Mouse (Mus musculus): Measurements from ENCODE around the gene Rnf182. TPM values are rescaled to one million over a fixed set of nuclear protein-coding genes. Genes with fewer than 3 reads are reported as not detected.

Rnf182 gene
- polyA plus RNA-seq, 1 experiment from 2014 or later = not detected

DNA sequence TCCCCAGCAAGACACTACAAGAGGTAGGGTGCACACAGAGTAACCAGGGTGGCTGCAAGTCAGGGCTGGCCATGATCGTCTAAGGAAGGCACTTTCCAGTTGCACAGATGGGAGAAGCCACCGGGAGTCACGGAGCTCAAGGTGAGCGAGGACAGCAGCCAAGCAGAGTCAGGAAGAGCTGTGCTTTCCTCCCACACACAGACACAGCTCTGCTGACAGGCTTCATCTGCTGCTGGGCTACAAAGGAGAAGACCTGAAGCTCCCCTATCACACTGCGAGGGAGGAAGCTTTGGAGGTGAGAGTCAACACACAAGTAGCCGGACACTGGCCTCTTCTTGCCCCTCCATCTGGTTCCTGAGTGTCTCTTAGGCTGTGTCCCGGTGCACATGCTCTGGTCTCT is 83.0 kb downstream of the Rnf182 start:
- H3K79me2 ChIP-seq (ENCODE audit: inconsistent target) = no peaks in the 10 kb centered on the region
- no peak overlapping the region for H3K27ac ChIP-seq
- no peak overlapping the region for H3K4me3 ChIP-seq (ENCODE audit: inconsistent target)
- 88% methylated on average over 7 of the region's 7 CpGs for WGBS (ENCODE audit: missing documents)
- no peaks in the 10 kb centered on the region for H3K36me3 ChIP-seq (ENCODE audit: inconsistent target)

DNA sequence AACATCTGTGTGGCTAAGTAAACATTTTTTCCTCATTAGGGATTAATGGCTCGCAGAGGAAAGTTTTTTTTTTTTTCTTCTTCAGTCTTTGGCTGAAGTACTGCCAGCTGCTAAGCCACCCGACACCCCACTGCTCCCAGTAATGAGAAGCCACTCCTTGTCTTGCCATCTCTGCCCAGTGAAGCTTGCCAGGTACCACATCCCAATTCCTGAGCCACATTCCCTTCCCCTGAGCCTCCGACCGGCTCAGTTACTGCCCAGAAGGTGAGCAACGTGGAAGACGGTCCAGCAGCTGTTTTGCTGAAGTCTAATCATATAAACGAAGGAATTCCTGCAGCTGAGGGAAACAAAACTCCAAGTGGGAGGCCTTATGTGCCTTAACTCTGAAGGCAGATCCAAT is 88.0 kb downstream of the Rnf182 start:
- Histone ChIP-seq H3K4me3 (ENCODE audit: inconsistent target) (no peak overlapping the region), H3K36me3 (ENCODE audit: inconsistent target) (no peaks in the 10 kb centered on the region), H3K27ac (no peak overlapping the region), H3K79me2 (ENCODE audit: inconsistent target) (no peaks in the 10 kb centered on the region)
- WGBS (ENCODE audit: missing documents) = 86% methylated on average over 7 of the region's 7 CpGs

DNA sequence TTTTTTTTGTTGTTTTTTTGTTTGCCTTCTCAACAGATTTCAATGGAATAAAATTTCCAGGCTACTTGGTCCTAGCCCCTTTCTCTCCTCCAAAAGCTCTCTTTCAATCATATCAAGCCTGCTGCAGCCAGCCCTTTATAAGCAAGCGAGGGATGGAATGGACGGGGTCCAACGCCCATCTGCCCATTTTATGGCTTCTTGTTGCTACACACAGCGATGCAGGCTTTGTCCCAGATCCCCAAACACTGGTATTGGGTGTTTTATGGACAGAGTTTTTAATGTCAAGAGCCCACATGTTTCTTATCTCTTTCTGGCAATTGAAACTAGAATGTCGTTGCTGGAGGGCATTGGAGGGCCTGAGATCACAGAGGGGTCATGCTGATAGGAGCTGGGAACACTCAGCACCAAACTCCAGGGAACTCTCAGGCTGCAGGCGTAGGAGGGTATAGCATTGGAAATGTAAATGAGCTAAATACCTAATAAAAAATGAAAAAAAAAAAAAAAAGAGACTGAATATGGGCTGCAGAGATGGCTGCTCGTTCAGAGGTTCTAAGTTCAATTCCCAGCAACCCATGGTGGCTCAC is 89.1 kb downstream of the Rnf182 start:
- Histone ChIP-seq H3K27ac (no peak overlapping the region), H3K4me3 (ENCODE audit: inconsistent target) (no peak overlapping the region)

DNA sequence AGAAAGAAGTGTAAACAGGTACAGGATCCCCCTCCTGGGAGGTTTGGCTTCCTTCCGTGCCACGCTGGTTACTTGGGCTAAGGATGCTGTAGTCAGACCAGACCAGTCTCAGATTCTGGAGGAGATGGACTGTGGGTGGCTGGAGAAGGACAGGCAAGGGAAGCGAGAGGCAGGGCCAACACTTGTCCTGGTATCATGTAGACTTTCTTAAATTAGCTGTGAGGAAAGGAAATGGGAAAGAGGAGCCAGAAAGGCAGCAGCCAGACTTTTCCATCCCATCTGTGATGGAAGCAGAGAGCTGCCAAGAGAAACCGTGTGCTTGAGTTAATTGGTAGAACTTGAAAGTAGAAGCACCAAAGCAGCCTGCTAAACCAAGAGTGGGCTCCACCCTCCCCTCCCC is 90.9 kb downstream of the Rnf182 start:
- no peaks in the 10 kb centered on the region for H3K79me2 ChIP-seq (ENCODE audit: inconsistent target)
- 93% methylated on average over 3 of the region's 4 CpGs for WGBS (ENCODE audit: missing documents)
- no peaks in the 10 kb centered on the region for H3K36me3 ChIP-seq (ENCODE audit: inconsistent target)
- no peak overlapping the region for H3K27ac ChIP-seq
- no peak overlapping the region for H3K4me3 ChIP-seq (ENCODE audit: inconsistent target)

More for the DNA sequence above, 89.1 kb downstream of the Rnf182 start:
- H3K79me2 ChIP-seq (ENCODE audit: inconsistent target) = no peaks in the 10 kb centered on the region
- no peaks in the 10 kb centered on the region for H3K36me3 ChIP-seq (ENCODE audit: inconsistent target)
- WGBS (ENCODE audit: missing documents) = 87% methylated on average over 7 of the region's 7 CpGs

DNA sequence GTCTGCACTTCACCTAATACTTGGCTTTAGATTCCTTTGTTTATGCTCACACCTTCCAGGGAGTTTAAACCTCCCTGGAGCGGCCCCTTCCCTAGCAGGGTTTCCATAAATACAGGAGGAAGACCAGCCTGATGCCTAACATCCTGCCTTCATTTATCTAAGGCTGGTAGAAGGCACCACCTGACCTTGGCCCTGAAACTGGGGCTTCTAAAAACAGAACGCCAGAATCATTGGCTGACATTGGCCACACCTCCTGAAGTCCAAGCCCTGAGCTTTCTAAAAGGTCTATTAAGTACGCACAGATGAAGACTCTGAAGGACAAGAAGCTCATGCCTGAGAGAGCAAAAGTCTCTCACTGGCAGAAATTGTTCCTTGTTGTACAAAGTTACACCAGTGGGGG is 94.0 kb downstream of the Rnf182 start:
- 91% methylated on average over 3 of the region's 3 CpGs for WGBS (ENCODE audit: missing documents)
- no peaks in the 10 kb centered on the region for H3K79me2 ChIP-seq (ENCODE audit: inconsistent target)
- no peak overlapping the region for H3K27ac ChIP-seq
- H3K36me3 ChIP-seq (ENCODE audit: inconsistent target) = no peaks in the 10 kb centered on the region
- no peak overlapping the region for H3K4me3 ChIP-seq (ENCODE audit: inconsistent target)

DNA sequence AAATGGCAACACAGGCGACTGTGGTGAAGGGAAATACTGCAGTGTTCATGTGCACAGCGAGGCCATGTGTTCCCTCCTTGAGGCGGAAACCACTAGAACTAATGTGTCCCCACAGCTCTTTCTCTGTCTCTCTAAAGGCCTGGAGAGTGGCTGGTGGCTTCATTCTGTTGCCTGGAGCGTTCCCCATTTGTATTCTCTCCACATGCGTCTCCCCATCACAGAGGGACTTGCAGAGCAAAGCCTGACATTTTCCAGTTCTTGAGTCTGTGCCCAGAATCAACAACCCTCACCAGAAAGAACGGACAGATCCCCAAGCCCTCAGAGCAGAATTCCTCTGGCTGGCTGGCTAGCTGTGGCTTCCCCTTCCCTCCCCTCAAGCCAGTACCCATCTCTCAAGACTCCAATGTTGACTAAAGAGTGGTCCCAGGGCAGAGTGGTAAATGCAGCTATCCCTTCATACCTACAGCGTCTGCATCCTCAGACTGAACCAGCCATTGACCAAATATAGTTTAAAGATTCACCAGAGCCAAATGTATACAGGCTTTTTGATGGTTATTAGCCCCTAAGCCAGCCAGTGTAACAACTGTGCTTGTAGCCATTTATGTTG is 96.3 kb downstream of the Rnf182 start:
- 88% methylated on average over 7 of the region's 7 CpGs for WGBS (ENCODE audit: missing documents)
- Histone ChIP-seq H3K79me2 (ENCODE audit: inconsistent target) (no peaks in the 10 kb centered on the region), H3K4me3 (ENCODE audit: inconsistent target) (no peak overlapping the region), H3K27ac (no peak overlapping the region), H3K36me3 (ENCODE audit: inconsistent target) (no peaks in the 10 kb centered on the region)

DNA sequence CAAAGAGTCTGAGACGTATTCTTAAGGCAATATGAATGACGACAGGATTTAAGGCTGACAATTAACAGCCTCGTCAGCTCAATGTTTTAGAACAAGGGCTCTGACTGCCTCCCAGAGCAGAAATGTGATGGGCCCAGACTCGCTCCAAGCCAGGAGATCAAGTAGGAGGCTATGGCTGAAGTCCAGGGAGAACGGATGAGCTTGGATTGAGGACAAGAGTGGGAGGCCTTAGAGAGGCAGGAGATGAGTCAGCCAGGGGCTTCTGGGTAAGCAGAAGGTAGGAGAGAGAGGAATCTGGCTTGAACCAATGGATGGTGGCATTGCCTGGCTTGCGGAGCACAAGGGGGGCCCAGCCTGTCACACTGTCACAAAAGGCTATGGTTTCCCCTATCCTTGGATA is 99.2 kb downstream of the Rnf182 start:
- Histone ChIP-seq H3K27ac (no peak overlapping the region), H3K36me3 (ENCODE audit: inconsistent target) (no peaks in the 10 kb centered on the region), H3K4me3 (ENCODE audit: inconsistent target) (no peak overlapping the region), H3K79me2 (ENCODE audit: inconsistent target) (no peaks in the 10 kb centered on the region)
- 93% methylated on average over 6 of the region's 6 CpGs for WGBS (ENCODE audit: missing documents)

DNA sequence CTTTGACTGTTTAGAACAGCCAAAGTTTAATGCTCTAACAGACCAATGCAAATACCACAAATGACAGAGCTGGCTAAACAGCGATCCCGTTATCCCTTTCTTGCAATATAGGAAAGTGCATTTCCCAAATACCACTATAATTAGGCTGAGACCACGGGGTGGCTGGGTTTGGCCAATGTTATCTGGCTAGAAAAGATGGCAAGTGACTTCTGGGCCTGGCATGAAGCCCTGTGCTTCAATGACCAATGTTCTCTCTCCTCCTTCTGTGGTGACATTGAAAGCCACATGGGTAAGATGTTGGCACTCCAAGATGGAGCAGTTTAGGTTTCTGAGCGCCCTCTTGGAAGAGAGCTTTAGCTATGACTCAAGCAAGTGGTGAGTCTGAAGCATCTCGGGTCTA is 100.0 kb downstream of the Rnf182 start:
- 89% methylated on average over 5 of the region's 5 CpGs for WGBS (ENCODE audit: missing documents)

DNA sequence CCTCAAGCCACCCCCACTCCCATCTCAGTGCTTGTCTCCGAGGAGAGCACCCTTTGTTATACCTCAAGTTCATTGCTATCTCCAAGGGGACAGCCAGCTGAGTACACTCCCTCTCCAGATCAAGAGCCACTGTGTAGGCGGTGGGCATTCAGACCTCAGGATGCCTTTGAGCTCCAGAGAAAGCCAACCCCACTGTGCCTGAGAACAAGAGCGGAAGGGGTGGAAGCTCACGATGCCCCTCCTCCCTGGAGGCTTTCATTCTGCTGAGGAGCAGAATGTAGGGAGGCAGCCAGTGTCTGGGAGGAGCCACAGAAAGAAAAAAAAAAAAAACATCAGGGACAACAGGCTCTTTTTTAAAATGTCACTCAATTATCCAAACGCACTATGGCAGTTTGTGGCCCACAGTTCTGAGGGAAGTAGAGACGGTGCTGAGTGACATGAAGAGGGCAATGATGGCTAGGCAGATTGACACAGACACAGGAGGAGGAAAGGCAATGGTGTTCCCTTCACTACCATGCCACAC is 101.1 kb downstream of the Rnf182 start:
- Histone ChIP-seq H3K79me2 (ENCODE audit: inconsistent target) (no peaks in the 10 kb centered on the region), H3K27ac (no peak overlapping the region), H3K36me3 (ENCODE audit: inconsistent target) (no peaks in the 10 kb centered on the region), H3K4me3 (ENCODE audit: inconsistent target) (no peak overlapping the region)
- 88% methylated on average over 6 of the region's 6 CpGs for WGBS (ENCODE audit: missing documents)

More for the DNA sequence above, 100.0 kb downstream of the Rnf182 start:
- Histone ChIP-seq H3K27ac (no peak overlapping the region), H3K79me2 (ENCODE audit: inconsistent target) (no peaks in the 10 kb centered on the region), H3K4me3 (ENCODE audit: inconsistent target) (no peak overlapping the region), H3K36me3 (ENCODE audit: inconsistent target) (no peaks in the 10 kb centered on the region)

DNA sequence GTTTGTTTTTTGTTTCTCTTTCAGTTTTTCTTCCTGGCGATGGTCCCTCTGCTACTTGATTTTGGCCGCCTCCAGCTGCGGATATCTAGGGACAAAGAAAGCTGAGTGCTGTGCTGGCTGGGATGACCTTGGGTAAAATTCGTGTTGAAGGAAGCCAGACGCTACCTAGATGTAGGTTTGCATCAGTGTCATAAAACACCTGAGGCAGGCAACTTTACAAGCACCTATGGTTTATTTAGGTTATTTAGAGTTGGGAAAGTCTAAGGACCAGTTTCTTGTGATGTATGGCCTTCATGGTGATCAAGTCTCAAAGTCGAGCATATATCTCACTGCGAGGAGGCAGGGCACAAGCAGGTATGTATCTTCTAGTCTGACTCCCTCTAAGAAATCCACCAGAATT is 102.7 kb downstream of the Rnf182 start:
- Histone ChIP-seq H3K36me3 (ENCODE audit: inconsistent target) (no peaks in the 10 kb centered on the region), H3K4me3 (ENCODE audit: inconsistent target) (no peak overlapping the region), H3K27ac (no peak overlapping the region), H3K79me2 (ENCODE audit: inconsistent target) (no peaks in the 10 kb centered on the region)
- WGBS (ENCODE audit: missing documents) = 96% methylated on average over 7 of the region's 7 CpGs

DNA sequence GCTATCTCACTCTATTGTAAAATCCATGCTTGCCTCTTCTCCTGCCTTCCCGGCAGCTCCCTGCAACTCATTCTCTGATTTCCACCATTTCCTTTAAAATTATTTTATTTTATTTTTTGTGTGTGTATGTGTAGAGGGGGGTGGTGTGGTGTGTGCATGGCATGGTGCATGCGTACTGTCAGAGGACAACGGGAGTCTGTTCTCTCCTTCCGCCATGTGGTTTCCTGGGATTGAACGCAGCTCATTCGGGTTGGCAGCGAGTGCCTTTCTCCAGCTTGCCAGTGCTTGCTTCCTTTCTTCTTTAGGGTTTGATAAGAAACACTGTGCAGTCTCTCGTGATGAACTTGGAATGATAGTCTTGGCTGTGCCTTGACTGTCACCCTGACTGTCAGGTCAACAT is 105.0 kb downstream of the Rnf182 start:
- Histone ChIP-seq H3K36me3 (ENCODE audit: inconsistent target) (no peaks in the 10 kb centered on the region), H3K27ac (no peak overlapping the region), H3K79me2 (ENCODE audit: inconsistent target) (no peaks in the 10 kb centered on the region), H3K4me3 (ENCODE audit: inconsistent target) (no peak overlapping the region)
- 77% methylated on average over 8 of the region's 8 CpGs for WGBS (ENCODE audit: missing documents)

Other genes starting within 250 kb of the Rnf182 start
- gene Nol7, start 217.3 kb upstream of the Rnf182 start, polyA plus RNA-seq (2018) = 65.3 to 94.3 TPM (median 93.9 TPM) in 3 replicates
- 44.6 to 53.4 TPM (median 47.4 TPM) in 3 replicates for gene Ranbp9, start 134.4 kb upstream of the Rnf182 start, polyA plus RNA-seq (2018)
- gene Mcur1, start 55.5 kb upstream of the Rnf182 start, polyA plus RNA-seq (2018) = 27.6 to 32.3 TPM (median 29.1 TPM) in 3 replicates
- gene Cd83, start 169.1 kb downstream of the Rnf182 start, polyA plus RNA-seq (2018) = 31.7 to 178 TPM (median 91.1 TPM) in 3 replicates